Mouse (Mus musculus): ENCODE results near the gene Sema4g.

Sema4g gene

GRCm38 (mm10) chr19:45005444-45005843 is 16.5 kb downstream of the Sema4g start, which contains the start of gene Twnk:
Gene Twnk, plus strand, starts transcription at chr19:45005663.
- DNase-seq = no peak

- peak; percentile 94 for DNase-seq
Observed at GRCm38 (mm10) chr19:45005957-45006712, 17.2 kb downstream of the Sema4g start, which contains the start of gene Mrpl43. Gene Mrpl43, minus strand, starts transcription at chr19:45006442.

- peak; percentile 34 for DNase-seq
Observed at GRCm38 (mm10) chr19:45007021-45007420, 18.1 kb downstream of the Sema4g start.

- DNase-seq = peak; percentile 40
Observed at GRCm38 (mm10) chr19:45007425-45008191, 18.7 kb downstream of the Sema4g start.

GRCm38 (mm10) chr19:45010646-45011045 is 21.7 kb downstream of the Sema4g start:
- no peak for DNase-seq

- DNase-seq = peak; percentile 31
Observed at GRCm38 (mm10) chr19:45012219-45012618, 23.3 kb downstream of the Sema4g start.

- no peak for DNase-seq
Observed at GRCm38 (mm10) chr19:45012636-45013035, 23.7 kb downstream of the Sema4g start.

- no peak for DNase-seq
Observed at GRCm38 (mm10) chr19:45013581-45014225, 24.8 kb downstream of the Sema4g start.

- no peak for DNase-seq
Observed at GRCm38 (mm10) chr19:45014335-45014971, 25.6 kb downstream of the Sema4g start, which contains the start of gene Lzts2. Gene Lzts2, plus strand, starts transcription at chr19:45014414.

GRCm38 (mm10) chr19:45014981-45015402 is 26.1 kb downstream of the Sema4g start:
- DNase-seq = peak; percentile 68

- DNase-seq = peak; percentile 73
Observed at GRCm38 (mm10) chr19:45015518-45016281, 26.8 kb downstream of the Sema4g start.

- DNase-seq = peak; percentile 83
Observed at GRCm38 (mm10) chr19:45016341-45017215, 27.7 kb downstream of the Sema4g start.

- peak; percentile 85 for DNase-seq
Observed at GRCm38 (mm10) chr19:45017216-45017771, 28.4 kb downstream of the Sema4g start.

- peak; percentile 82 for DNase-seq
Observed at GRCm38 (mm10) chr19:45017909-45018308, 29.0 kb downstream of the Sema4g start.

GRCm38 (mm10) chr19:45018351-45018831 is 29.5 kb downstream of the Sema4g start:
- DNase-seq = peak; percentile 56

GRCm38 (mm10) chr19:45020348-45020747 is 31.4 kb downstream of the Sema4g start:
- DNase-seq = no peak

- no peak for DNase-seq
Observed at GRCm38 (mm10) chr19:45021362-45021761, 32.5 kb downstream of the Sema4g start.

GRCm38 (mm10) chr19:45023993-45024392 is 35.1 kb downstream of the Sema4g start:
- no peak for DNase-seq

GRCm38 (mm10) chr19:45024775-45025174 is 35.9 kb downstream of the Sema4g start:
- no peak for DNase-seq

- no peak for DNase-seq
Observed at GRCm38 (mm10) chr19:45025937-45026568, 37.2 kb downstream of the Sema4g start.

Measured in cerebellum, adult 11 months (tissue).